Mouse (Mus musculus) cerebellum, adult 2 months (tissue): ENCODE data around the gene Nhlrc3.

Experiments
- CTCF ChIP-seq: fragments of 200-500 bp; IDR thresholded peaks from 2 replicates; pipeline ENCODE4 v1.5.1; 2011; ENCODE audit warnings: low read depth, mild to moderate bottlenecking, control low read depth, low read length, moderate library complexity, borderline replicate concordance; ENCODE audit not compliant: insufficient read depth
- POLR2A ChIP-seq: fragments of 200-500 bp; IDR thresholded peaks from 2 replicates; pipeline ENCODE4 v1.6.1; 2011; ENCODE audit warnings: low read length, control low read depth, borderline replicate concordance; ENCODE audit not compliant: insufficient read depth

GRCm38 (mm10) chr3:53460106-53460505, 3.0 kb downstream of the Nhlrc3 start:
- TF ChIP-seq POLR2A (no peak), CTCF (no peak)
